Mouse (Mus musculus): ENCODE measurements around the gene Lrr1.
A peak's percentile ranks its signal among the peaks of the same experiment; 100 is the strongest.

Gene Lrr1

DNA sequence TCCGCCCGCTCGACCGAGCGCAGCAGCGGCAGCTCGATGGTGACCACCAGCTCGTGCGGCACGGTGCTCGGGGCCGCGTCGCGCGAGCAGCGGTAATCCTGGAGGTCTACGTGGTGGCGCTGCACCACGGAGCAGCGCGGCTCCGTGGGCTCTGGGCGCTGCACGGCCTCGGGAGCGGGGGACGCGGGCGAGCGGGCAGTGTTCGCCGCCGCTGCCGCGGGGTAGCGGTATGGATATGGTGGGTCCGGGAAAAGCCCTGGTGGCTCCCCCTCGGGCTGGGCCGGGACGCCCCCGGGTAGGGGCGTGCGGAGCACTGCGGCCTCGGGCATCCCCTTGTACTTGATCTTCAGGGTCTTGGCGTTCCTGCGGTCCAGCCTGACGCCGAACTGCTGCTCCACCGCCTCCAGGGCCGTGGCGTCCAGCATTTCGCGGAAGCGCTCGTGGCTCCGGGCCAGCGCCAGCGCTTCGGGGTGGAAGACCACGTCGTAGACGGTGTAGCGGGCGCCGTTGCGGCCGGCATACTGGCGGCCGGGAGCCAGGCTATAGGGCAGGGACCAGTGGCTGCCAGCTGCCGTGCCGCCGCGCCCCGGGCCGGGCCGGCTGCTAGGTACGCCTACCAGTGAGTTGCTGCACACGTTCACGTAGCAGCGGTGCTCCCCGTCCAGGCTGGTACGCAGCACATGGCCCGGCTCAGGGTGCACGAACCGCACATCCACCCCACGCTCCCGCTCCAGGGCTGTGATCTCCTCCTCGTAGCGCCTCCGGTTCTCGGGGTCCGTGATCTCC is 29.0 kb downstream of the Lrr1 start:
- DNase-seq (ENCODE audit: low read depth, low spot score): peak; percentile 34

DNA sequence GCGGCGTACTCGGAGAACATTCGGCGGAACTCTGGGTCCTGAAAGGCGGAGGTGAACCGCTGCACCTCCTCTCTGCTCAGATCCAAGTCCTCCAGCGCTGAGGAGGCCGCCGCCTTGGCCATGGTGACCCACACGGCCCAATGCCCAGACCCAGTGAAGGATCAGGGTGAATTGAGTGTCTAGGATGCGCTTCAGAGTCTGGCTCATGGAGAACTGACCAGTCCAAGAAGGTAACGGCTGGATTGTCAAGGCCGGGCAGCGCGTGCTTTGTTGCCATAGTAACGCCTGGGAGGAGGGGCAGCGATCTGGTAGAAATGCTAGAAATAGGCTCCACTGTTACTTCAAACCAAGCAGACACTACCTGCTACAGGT is 29.5 kb downstream of the Lrr1 start, which contains the start of gene Dnaaf2:
TSS of gene Dnaaf2 (minus strand) at position 266 of the 372 bp plus-strand sequence.
- peak; percentile 61 for DNase-seq (ENCODE audit: low read depth, low spot score)

DNA sequence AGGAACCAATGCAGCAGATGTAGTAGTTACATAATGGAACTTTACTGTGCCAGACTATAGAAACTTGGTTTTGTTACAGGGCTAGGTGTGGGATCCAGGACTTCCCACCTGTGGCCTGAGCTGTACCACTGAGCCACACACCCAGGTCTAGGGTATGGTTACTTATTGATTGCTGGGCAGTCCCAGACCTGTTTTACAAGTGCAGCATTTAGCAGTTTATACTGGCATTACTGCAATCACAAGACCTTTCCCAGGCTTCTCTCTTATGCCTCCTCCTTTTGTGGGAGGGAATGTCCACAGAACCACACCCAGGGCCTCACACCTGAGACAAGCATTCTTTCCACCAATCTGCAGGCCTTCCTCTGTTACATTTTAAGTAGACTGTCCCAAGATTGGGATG is 30.4 kb downstream of the Lrr1 start:
- no peak for DNase-seq (ENCODE audit: low read depth, low spot score)

DNA sequence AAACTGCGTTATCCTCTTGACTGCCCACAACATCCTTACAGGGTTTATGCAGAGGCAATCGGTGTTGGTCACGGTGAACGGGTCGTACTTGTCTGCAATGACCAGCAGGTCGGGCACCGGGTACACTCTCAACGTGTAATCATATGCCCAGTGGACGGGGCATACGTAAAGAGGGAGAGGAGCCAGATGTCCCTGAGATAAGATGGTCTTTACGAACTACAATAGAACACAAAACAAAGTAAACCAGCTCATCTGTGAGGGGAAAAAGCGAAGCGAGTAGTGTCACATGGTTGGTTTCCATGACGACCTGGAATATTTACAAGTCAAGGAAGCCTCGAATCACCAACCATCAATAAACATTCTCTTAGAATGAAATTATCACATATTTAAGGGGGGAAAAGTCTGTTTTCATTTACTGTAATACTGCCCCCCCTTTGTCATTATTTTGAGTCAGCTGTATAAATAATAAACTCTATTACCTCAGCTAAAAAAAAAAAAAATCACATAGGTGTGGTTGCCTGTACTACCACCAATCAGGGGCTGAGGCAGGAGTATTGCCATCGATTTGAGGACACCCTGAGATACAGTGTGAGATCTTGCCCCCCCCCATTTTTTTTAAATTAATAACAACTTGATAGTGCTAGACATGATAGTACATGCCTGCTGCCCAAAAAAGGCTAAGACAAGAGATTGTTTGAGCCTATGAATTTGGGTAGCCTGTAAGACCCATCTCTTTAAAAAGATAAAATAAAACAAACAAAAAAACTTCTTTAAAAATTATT is 35.6 kb downstream of the Lrr1 start, which contains the start of gene Gm49384:
TSS of gene Gm49384 (minus strand) at position 216 of the 782 bp plus-strand sequence.
- no peak for DNase-seq (ENCODE audit: low read depth, low spot score)

DNA sequence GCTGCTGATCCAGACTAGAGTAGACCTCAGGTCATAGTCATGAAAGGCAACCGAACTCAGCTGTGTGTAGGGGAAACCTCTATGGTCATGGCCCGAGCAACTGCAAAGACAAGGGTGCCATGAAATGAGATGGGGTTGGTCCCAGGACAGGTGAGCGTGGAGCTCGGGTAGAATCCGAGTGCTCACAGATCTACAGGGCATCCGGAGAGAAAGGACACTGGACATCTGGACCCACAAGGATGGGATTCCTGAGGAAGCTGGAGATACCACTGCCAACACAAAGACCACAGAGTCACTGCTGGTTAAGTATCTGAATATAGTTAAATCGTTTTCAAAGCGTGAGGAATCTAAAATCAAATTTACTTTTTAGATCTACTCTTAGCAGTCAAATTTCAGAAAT is 38.8 kb downstream of the Lrr1 start:
- no peak for DNase-seq (ENCODE audit: low read depth, low spot score)

DNA sequence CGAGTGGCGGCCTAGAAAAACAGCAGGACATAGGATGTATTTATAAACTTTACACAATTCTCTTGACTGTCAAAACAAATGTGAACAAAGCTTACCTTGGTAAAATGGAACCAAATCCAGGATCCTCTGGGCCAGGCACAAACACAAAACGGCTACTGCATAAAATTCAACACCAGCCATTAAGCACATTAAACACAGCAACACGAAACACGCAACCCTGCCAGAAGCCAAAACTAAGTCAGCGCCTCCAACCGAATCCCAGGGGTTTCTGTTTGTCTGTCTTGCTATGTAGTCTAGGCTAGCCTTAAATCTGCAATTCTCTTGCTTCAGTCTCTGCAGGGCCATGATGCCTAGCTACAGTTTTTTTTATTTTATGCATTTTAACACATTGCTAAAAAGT is 39.3 kb downstream of the Lrr1 start:
- DNase-seq (ENCODE audit: low read depth, low spot score): no peak

DNA sequence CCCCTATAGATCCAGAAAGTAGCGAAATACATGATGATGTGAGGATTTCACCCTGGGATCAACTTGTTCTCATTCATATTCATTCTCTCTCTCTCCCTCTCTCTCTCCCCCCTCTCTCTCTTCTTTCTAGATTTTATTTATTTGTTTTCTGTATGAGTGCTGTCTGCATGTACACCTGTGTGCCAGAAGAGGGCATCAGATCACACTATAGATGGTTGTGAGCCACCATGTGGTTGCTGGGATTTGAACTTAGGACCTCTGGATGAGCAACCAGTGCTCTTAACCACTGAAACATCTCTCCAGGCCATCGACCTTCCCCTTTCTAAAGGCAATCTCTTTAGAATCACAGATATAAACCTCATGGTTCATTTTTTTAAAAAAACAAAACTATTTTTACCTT is 39.9 kb downstream of the Lrr1 start:
- peak; percentile 62 for DNase-seq (ENCODE audit: low read depth, low spot score)

DNA sequence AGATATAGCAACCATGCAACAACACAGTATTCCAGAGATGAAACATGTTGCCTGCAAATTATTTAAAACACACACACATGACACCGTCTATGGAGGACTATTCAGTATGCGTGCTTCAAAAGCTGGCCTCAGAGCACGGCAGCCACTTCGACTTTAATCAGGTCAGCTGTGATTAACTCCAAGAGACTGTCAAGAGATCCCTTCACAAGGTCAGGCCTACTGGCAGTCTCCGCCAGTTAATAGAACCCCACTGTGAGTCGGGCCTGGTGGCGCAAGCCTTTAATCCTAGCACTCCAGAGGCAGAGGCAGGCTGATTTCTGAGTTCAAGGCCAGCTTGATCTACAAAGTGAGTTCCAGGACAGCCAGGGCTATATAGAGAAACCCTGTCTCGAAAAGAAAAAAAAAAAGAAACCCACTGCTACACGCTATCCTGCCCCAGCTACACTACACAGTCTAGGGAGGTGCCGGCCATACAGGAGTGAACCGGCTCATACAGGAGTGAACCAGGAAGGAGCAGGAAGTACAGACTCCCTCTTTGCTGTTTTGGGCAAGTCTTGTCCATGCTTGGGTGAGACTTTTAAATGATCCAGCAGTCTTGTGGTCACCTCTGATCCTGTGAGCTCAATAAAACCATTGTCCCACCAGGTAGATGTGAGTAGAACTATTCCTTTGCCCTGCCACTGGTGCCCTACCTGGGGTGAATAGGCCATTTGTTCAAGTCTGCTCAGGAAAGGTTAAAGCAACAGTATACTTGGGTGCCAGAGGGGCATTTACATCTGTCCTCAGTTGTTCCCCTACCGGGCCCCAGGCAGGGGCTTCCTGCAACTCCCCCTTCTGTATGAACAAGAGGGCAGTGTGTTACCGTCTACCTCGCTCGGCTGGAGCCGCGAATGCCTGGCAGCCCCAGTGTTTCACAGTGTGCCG is 41.7 kb downstream of the Lrr1 start:
- peak; percentile 92 for DNase-seq (ENCODE audit: low read depth, low spot score)

DNA sequence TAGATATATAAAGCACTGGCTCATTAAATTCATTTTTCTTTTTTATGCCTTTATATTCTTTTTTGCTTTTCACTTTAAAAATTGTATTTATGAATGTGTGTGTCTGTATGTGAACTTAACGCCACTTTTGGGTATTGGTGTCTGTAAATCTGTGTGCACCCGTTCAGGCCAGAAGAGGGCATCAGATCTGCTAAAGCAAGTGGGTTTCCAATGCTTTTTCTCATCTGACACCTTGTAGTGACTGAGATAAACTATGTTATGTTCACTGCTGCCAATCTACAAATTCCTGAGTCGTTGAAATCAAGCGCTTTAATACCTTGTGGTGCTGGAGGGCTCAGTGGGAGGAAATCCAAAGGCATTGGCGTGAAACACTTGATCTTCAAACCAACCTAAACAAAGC is 42.4 kb downstream of the Lrr1 start:
- DNase-seq (ENCODE audit: low read depth, low spot score): peak; percentile 58

DNA sequence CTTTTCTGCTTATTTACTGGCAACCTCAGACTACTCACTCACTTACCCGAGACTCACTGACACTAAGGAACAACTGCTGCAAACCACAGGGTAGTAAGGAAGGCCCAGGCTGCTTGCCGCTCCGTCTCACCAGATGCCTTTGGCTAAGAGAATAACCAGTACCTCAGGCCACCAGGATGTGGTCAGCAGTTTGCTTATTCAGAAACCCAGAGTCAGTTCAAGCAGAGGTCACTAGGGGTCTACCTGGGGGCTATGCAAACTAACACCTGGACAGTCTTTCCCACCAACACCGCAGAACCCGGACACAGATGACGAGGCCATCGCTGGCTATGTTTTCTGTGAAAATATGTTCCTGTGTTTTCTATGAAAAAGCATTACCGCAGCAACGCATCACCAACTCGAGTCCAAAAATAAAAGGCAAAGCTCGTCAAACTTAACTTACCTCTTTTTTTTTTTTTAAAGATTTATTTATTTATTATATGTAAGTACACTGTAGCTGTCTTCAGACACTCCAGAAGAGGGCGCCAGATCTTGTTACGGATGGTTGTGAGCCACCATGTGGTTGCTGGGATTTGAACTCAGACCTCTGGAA is 44.7 kb downstream of the Lrr1 start:
- DNase-seq (ENCODE audit: low read depth, low spot score): no peak

DNA sequence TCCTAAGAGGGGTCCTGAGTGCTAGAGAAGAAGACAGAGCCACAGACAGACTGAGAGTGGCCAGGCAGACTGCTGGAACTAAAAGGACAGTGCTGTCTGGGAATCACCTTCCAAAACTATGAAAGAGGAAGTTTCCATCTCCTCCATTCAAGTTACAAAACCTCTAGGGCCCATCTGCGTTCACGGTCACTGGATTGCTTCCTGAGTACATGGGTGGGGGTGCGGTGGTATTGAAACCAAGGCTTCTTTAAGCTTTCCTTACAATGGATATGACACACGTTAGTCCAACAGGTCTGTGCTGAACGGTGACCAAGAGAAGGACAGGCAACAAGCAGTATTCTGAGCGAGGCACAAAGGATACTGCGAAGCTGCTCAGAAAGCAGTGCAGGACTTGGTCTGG is 45.8 kb downstream of the Lrr1 start:
- no peak for DNase-seq (ENCODE audit: low read depth, low spot score)

DNA sequence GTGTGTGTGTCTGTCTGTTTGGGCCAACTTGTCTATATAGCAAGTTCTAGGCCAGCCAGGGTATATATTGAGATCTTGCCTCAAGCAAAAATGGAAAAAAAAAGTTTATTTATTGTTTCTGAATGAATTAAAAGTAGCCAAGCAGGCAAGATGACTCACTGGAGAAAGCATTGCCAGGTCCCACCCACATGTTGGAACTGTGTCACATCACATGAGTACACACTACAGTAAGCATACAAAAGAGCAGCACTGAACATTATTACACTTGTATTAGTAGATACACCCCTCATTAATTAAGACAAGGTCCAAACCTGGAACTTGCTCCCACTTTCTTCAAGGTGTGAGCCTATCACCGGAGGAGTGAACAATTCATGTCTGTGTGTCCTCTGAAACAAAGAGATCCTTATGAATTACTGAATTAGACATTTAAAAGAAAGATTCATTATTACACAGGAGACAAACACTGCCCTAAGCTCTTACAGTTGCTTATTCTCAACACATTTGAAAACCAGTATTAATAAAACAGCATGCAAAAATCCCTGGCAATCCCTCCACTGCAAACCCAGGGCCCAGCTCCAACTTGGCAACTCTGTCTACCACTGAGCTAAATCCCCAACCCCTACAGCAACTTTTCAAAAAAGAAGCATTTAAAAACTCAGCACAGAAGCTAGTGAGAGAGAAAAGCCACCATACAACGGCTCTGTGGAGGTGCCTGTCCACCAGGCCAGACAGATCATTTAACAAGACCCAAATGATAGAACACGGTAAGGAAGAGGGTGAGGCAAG is 46.6 kb downstream of the Lrr1 start:
- DNase-seq (ENCODE audit: low read depth, low spot score): no peak

DNA sequence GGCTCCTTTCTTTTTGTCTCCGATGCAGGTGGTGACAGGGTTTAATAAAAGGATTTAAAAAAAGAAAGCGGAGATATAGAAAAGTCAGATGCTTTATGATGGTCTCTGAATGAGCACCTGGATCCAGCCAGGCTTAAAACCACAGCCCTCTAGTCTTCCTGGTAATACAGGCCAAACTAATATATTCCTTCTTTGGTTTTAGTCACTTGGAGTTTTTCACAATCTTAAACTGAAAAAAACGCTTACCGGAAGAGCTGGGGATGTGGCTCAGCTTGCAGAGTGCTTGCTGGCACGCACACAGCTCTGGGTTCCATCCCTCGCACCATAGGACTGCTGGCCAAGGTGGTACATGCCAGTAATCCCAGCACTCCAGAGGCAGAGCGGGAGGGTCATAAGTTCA is 48.0 kb downstream of the Lrr1 start:
- no peak for DNase-seq (ENCODE audit: low read depth, low spot score)

DNA sequence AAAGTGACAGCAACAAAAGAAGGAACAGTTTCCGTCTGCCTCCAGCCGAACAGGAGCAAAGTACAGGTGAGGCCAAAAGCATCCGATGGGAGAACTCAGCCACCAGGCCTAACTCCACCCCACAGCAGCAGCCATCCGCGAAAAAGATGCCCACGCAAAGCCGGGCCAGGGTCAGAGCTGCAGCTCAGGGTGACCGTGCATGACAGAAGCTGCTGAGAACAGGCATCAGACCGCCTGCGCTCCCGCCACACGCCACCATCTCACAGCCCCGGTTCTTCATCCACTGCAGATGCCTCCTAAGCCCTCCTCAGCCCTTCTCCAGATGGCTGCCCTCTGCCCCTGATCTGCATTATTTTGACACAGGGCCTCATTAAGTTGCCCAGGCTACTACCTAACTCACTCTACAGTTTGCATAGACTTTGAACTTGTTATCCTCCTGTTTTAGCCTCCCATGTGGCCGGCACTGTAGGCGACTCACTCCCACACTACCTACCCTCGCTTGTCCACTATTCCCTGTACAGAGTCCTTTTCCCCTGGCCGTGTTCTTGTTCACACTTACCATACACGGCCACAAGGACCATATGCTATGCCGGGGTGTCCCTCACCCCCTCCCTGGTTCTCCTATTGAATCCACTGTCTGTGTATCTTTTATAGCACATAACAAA is 52.1 kb downstream of the Lrr1 start:
- DNase-seq (ENCODE audit: low read depth, low spot score): no peak

DNA sequence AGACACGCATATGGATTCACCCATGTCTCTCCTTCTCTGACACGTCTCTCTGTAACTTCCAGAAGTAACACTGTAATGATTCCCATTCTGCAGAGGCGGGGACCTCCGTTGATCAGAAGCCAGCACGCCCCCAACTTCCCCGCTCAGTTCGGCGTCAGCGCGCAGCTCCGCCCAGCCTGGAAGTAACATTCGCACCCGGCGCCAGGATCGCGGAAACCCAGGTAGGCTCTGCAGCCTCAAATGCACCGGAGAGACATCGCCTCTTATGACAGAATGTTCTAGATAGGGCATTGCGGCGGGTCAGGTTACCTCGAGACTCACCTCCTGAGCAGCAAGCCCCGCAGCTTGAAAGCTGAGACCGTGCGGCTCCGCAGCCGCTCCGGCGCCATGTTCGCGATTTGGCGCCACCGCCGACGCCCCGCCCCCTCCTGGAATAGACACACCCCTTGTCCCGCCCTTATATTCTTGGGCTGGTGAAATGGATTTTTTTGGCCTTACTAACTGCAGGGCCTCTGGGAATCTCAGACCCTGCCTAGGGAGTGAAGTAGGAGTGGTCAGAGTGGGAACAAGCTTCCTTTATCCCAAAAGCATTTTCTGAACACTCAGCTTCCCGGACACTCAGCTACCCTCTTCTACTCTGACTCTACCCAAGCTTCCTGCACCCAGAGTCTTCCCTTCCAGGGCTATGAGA is 59.3 kb downstream of the Lrr1 start, which contains the start of gene Pole2:
TSS of gene Pole2 (minus strand) at position 420 of the 691 bp plus-strand sequence.
- peak; percentile 86 for DNase-seq (ENCODE audit: low read depth, low spot score)

All from ES-CJ7 (cell line).